Mouse (Mus musculus) heart, postnatal 0 days (tissue): Measurements from ENCODE around the gene Pid1.

Source experiments
- CTCF ChIP-seq: IDR thresholded peaks from 2 replicates; pipeline ENCODE4 v1.5.1; 2016; ENCODE audit warnings: antibody characterized with exemption, control low read depth, low read depth
- EP300 ChIP-seq: IDR thresholded peaks from 2 replicates; pipeline ENCODE4 v1.6.1; 2016; ENCODE audit warnings: antibody characterized with exemption, low read depth

DNA sequence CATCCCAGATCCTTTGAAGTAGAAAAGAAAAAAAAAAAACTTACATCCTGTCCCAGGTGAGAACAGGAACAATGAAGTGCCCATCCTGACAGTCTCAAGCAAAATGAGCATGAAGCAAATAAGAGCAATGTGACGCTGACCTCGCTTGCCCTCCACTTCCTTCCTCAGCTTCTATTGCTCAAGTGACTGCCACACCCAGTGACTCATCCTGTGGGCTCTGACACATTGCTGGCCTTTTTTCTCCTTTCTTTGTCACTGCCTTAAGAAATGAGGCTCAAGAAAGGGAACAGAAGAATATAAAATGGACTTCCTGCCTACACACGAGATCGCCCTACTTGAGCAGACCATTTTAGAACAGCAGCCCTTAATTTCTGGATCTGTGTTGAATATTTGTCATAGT, 42.9 kb upstream of the Pid1 start:
- TF ChIP-seq CTCF = no peak
- no peak for TF ChIP-seq EP300
